Mouse (Mus musculus) cortical plate, adult 2 months (tissue): ENCODE results near the gene Nadk.

Experiments
- CTCF ChIP-seq: fragments of 200-500 bp; IDR thresholded peaks from 2 replicates; pipeline ENCODE4 v1.5.1; 2011; ENCODE audit warnings: mild to moderate bottlenecking, control low read depth, low read length; ENCODE audit not compliant: insufficient read depth; ENCODE audit errors: extremely low read depth
- POLR2A ChIP-seq: fragments of 200-500 bp; IDR thresholded peaks from 2 replicates; pipeline ENCODE4 v1.6.1; 2011; ENCODE audit warnings: mild to moderate bottlenecking, low read length, control low read depth; ENCODE audit not compliant: insufficient read depth; ENCODE audit errors: extremely low read depth

- TF ChIP-seq POLR2A (no peak), CTCF (no peak)
These were observed 56.1 kb downstream of the Nadk start for GRCm38 (mm10) chr4:155618321-155618720.
